Mouse (Mus musculus) neural tube, embryonic 13.5 days (tissue): ENCODE results near the gene Ndufa5. TPM values are rescaled to one million over a fixed set of nuclear protein-coding genes. Genes with fewer than 3 reads are reported as not detected.

Experiments used
- ATAC-seq: fragments of 200-750 bp; cut with Nextera tagmentation; 2 replicates; pipeline ENCODE4 v1.8.0; 2017; ENCODE audit warnings: low read depth, mild to moderate bottlenecking, moderate TSS enrichment, moderate library complexity
- H3K27ac ChIP-seq: fragments of 300-500 bp; sonication (generic); replicated peaks from 2 replicates; pipeline ENCODE4 v1.5.1; 2015; ENCODE audit warnings: moderate library complexity, mild to moderate bottlenecking, inconsistent platforms
- H3K27me3 ChIP-seq: fragments of 300-500 bp; sonication (generic); 2 replicates; pipeline ENCODE4 v1.6.1; 2015; ENCODE audit warnings: mild to moderate bottlenecking, inconsistent platforms
- H3K36me3 ChIP-seq: fragments of 300-500 bp; sonication (generic); 2 replicates; pipeline ENCODE4 v1.6.1; 2015; ENCODE audit warnings: mild to moderate bottlenecking, inconsistent platforms
- H3K4me1 ChIP-seq: fragments of 300-500 bp; sonication (generic); replicated peaks from 2 replicates; pipeline ENCODE4 v1.6.1; 2015; ENCODE audit warnings: inconsistent platforms
- H3K4me2 ChIP-seq: fragments of 300-500 bp; sonication (generic); 2 replicates; pipeline ENCODE4 v1.6.1; 2015; ENCODE audit warnings: inconsistent platforms, mild to moderate bottlenecking, moderate library complexity
- H3K4me3 ChIP-seq: fragments of 300-500 bp; sonication (generic); 2 replicates; pipeline ENCODE4 v1.5.1; 2015; ENCODE audit warnings: mild to moderate bottlenecking, inconsistent platforms
- H3K9ac ChIP-seq: fragments of 300-500 bp; sonication (generic); 2 replicates; pipeline ENCODE4 v1.6.1; 2015; ENCODE audit warnings: moderate library complexity, mild to moderate bottlenecking, inconsistent platforms
- H3K9me3 ChIP-seq: fragments of 300-500 bp; sonication (generic); 2 replicates; pipeline ENCODE4 v1.6.1; 2016; ENCODE audit warnings: inconsistent platforms
- WGBS: fragments of 180-500 bp; shearing (Covaris S2); methylation state at CpG from one replicate; pipeline ENCODE4 v1.1.7; 2015; 5-methylcytosine and 5-hydroxymethylcytosine counted together
- polyA plus RNA-seq: library from polyadenylated mRNA; unstranded; fragments of >200 nt; fragmentation: Nextera tagmentation; extraction: Ambion mirVana; gene quantifications from 2 replicates; pipeline ENCODE4 v1.2.1, GENCODE M21; 2015

Gene Ndufa5
- polyA plus RNA-seq, 1 experiment from 2014 or later: 458 TPM

GRCm38 (mm10) chr6:24549801-24550200 lies 22.0 kb upstream of the Ndufa5 start:
- Histone ChIP-seq H3K4me3 (no peak overlapping the region), H3K9me3 (no peaks in the 10 kb centered on the region), H3K4me2 (no peak overlapping the region), H3K4me1 (no peaks in the 10 kb centered on the region), H3K27ac (no peak overlapping the region), H3K36me3 (no peaks in the 10 kb centered on the region), H3K9ac (no peak overlapping the region), H3K27me3 (no peaks in the 10 kb centered on the region)
- WGBS: 85% methylated on average over 2 of the region's 2 CpGs
- ATAC-seq: no peak

GRCm38 (mm10) chr6:24546716-24547420 lies 19.1 kb upstream of the Ndufa5 start:
- Histone ChIP-seq H3K4me2 (no peak overlapping the region), H3K27me3 (no peaks in the 10 kb centered on the region), H3K9ac (no peak overlapping the region), H3K4me1 (no peaks in the 10 kb centered on the region), H3K4me3 (no peak overlapping the region), H3K9me3 (no peaks in the 10 kb centered on the region), H3K27ac (no peak overlapping the region), H3K36me3 (no peaks in the 10 kb centered on the region)
- WGBS: 88% methylated on average over 1 of the region's 1 CpGs
- ATAC-seq: no peak

- no peak overlapping the region for H3K4me3 ChIP-seq
- H3K36me3 ChIP-seq: no peaks in the 10 kb centered on the region
- no peaks in the 10 kb centered on the region for H3K9me3 ChIP-seq
- no peak overlapping the region for H3K4me2 ChIP-seq
- H3K4me1 ChIP-seq: no peaks in the 10 kb centered on the region
- no peaks in the 10 kb centered on the region for H3K27me3 ChIP-seq
- ATAC-seq: no peak
- no peak overlapping the region for H3K27ac ChIP-seq
- WGBS: 68% methylated on average over 6 of the region's 6 CpGs
- H3K9ac ChIP-seq: no peak overlapping the region
These were observed 15.3 kb upstream of the Ndufa5 start for GRCm38 (mm10) chr6:24543119-24543591.

GRCm38 (mm10) chr6:24542393-24542792 lies 14.6 kb upstream of the Ndufa5 start:
- Histone ChIP-seq H3K9me3 (no peaks in the 10 kb centered on the region), H3K36me3 (no peaks in the 10 kb centered on the region), H3K4me3 (no peak overlapping the region), H3K4me2 (no peak overlapping the region), H3K4me1 (no peaks in the 10 kb centered on the region), H3K27me3 (no peaks in the 10 kb centered on the region), H3K9ac (no peak overlapping the region), H3K27ac (no peak overlapping the region)
- no peak for ATAC-seq

- H3K4me3 ChIP-seq: no peak overlapping the region
- H3K9me3 ChIP-seq: no peaks in the 10 kb centered on the region
- ATAC-seq: no peak
- no peak overlapping the region for H3K4me2 ChIP-seq
- no peak overlapping the region for H3K27ac ChIP-seq
- no peak overlapping the region for H3K9ac ChIP-seq
- no peaks in the 10 kb centered on the region for H3K4me1 ChIP-seq
- no peaks in the 10 kb centered on the region for H3K27me3 ChIP-seq
- WGBS: 80% methylated on average over 4 of the region's 4 CpGs
- no peaks in the 10 kb centered on the region for H3K36me3 ChIP-seq
These were observed 12.3 kb upstream of the Ndufa5 start for GRCm38 (mm10) chr6:24540106-24540505.

- Histone ChIP-seq H3K4me2 (no peak overlapping the region), H3K36me3 (no peaks in the 10 kb centered on the region), H3K4me3 (no peak overlapping the region), H3K9ac (no peak overlapping the region), H3K9me3 (no peaks in the 10 kb centered on the region), H3K4me1 (no peaks in the 10 kb centered on the region), H3K27ac (no peak overlapping the region), H3K27me3 (no peaks in the 10 kb centered on the region)
- WGBS: 89% methylated on average over 3 of the region's 3 CpGs
- no peak for ATAC-seq
These were observed 10.6 kb upstream of the Ndufa5 start for GRCm38 (mm10) chr6:24538435-24538834.

GRCm38 (mm10) chr6:24532804-24533203 lies 5.0 kb upstream of the Ndufa5 start:
- Histone ChIP-seq H3K4me3 (no peak overlapping the region), H3K9me3 (no peaks in the 10 kb centered on the region), H3K9ac (no peak overlapping the region), H3K4me2 (no peak overlapping the region), H3K36me3 (no peaks in the 10 kb centered on the region), H3K4me1 (peaks cover 6% of the 10 kb centered on the region), H3K27me3 (no peaks in the 10 kb centered on the region), H3K27ac (no peak overlapping the region)
- 87% methylated on average over 3 of the region's 3 CpGs for WGBS
- no peak for ATAC-seq

GRCm38 (mm10) chr6:24530711-24531420 lies 3.1 kb upstream of the Ndufa5 start:
- H3K9ac ChIP-seq: no peak overlapping the region
- no peaks in the 10 kb centered on the region for H3K9me3 ChIP-seq
- WGBS: 59% methylated on average over 11 of the region's 11 CpGs
- H3K4me1 ChIP-seq: peaks cover 17% of the 10 kb centered on the region
- H3K36me3 ChIP-seq: no peaks in the 10 kb centered on the region
- H3K27ac ChIP-seq: no peak overlapping the region
- ATAC-seq: no peak
- H3K4me2 ChIP-seq: peak overlapping the region; percentile 37
- H3K4me3 ChIP-seq: no peak overlapping the region
- no peaks in the 10 kb centered on the region for H3K27me3 ChIP-seq

- peak overlapping the region; percentile 37 for H3K4me2 ChIP-seq
- H3K4me3 ChIP-seq: no peak overlapping the region
- H3K4me1 ChIP-seq: peaks cover 23% of the 10 kb centered on the region
- 27% methylated on average over 4 of the region's 4 CpGs for WGBS
- no peaks in the 10 kb centered on the region for H3K36me3 ChIP-seq
- H3K9me3 ChIP-seq: no peaks in the 10 kb centered on the region
- H3K27me3 ChIP-seq: no peaks in the 10 kb centered on the region
- no peak overlapping the region for H3K27ac ChIP-seq
- H3K9ac ChIP-seq: no peak overlapping the region
- no peak for ATAC-seq
These were observed 2.4 kb upstream of the Ndufa5 start for GRCm38 (mm10) chr6:24530166-24530565.

- peaks cover 23% of the 10 kb centered on the region for H3K4me1 ChIP-seq
- peak within 1 kb of the TSS; percentile 81 for H3K4me3 ChIP-seq
- H3K9me3 ChIP-seq: no peaks in the 10 kb centered on the region
- H3K9ac ChIP-seq: peak within 1 kb of the TSS; percentile 81
- H3K4me2 ChIP-seq: peak within 1 kb of the TSS; percentile 82
- no peaks in the 10 kb centered on the region for H3K27me3 ChIP-seq
- ATAC-seq: peak; percentile 29
- H3K36me3 ChIP-seq: peaks cover 6% of the 10 kb centered on the region; the same call in 1 of the 2 replicates
- H3K27ac ChIP-seq: peak within 1 kb of the TSS; percentile 59
- WGBS: 51% methylated on average over 2 of the region's 2 CpGs
These were observed 141 bp upstream of the Ndufa5 start, which contains the start of gene Asb15 for GRCm38 (mm10) chr6:24528064-24528243. Gene Asb15 (plus strand): TSS chr6:24528144.

- Histone ChIP-seq H3K4me2 (no peak overlapping the region), H3K9ac (no peak overlapping the region), H3K36me3 (peaks cover 24% of the 10 kb centered on the region), H3K4me3 (0 out of 2 replicates have a peak overlapping the region, but pooled peaks have one; percentile 81), H3K27ac (no peak overlapping the region), H3K4me1 (peaks cover 23% of the 10 kb centered on the region), H3K9me3 (no peaks in the 10 kb centered on the region), H3K27me3 (no peaks in the 10 kb centered on the region)
- no peak for ATAC-seq
- 88% methylated on average over 3 of the region's 3 CpGs for WGBS
These were observed 2.1 kb downstream of the Ndufa5 start for GRCm38 (mm10) chr6:24525705-24526104.

- H3K27me3 ChIP-seq: no peaks in the 10 kb centered on the region
- WGBS: 48% methylated on average over 2 of the region's 2 CpGs
- no peaks in the 10 kb centered on the region for H3K9me3 ChIP-seq
- peaks cover 22% of the 10 kb centered on the region for H3K36me3 ChIP-seq
- no peak overlapping the region for H3K27ac ChIP-seq
- H3K4me1 ChIP-seq: peaks cover 6% of the 10 kb centered on the region; the same call in 1 of the 2 replicates
- no peak overlapping the region for H3K4me2 ChIP-seq
- no peak overlapping the region for H3K9ac ChIP-seq
- no peak; the same call in 1 of the 2 replicates for ATAC-seq
- H3K4me3 ChIP-seq: no peak overlapping the region
These were observed 11.6 kb downstream of the Ndufa5 start for GRCm38 (mm10) chr6:24516197-24516596.
